Mouse (Mus musculus) splenic B cell, adult 2 months (primary cell): ENCODE measurements around the gene Nlgn1.
"Not testable (repeated sequence)": the region's sequence is repeated elsewhere in the genome, so short reads cannot be mapped to it uniquely, and the experiment has no call there.

Experiments used
- DNase-seq: peaks from one replicate; pipeline ENCODE4 v3.0.0-alpha.2; 2011; ENCODE audit warnings: low read depth, low spot score
- H3K27me3 ChIP-seq: 2 replicates; pipeline ENCODE4 v1.6.1; 2012; ENCODE audit warnings: mild to moderate bottlenecking, low read length, moderate library complexity, mixed read lengths; ENCODE audit not compliant: control insufficient read depth, poor library complexity, insufficient read depth, severe bottlenecking
- H3K36me3 ChIP-seq: 2 replicates; pipeline ENCODE4 v1.6.1; 2012; ENCODE audit warnings: mild to moderate bottlenecking, low read length, moderate library complexity, mixed read lengths; ENCODE audit not compliant: control insufficient read depth, poor library complexity, insufficient read depth, severe bottlenecking

Gene Nlgn1

GRCm38 (mm10) chr3:25629198-25629597 lies 703.1 kb downstream of the Nlgn1 start:
- H3K27me3 ChIP-seq = no peaks in the 10 kb centered on the region
- no peak for DNase-seq

GRCm38 (mm10) chr3:25606597-25606996 lies 725.7 kb downstream of the Nlgn1 start:
- no peak for DNase-seq
- no peaks in the 10 kb centered on the region for H3K27me3 ChIP-seq
- H3K36me3 ChIP-seq = no peaks in the 10 kb centered on the region

More at GRCm38 (mm10) chr3:25629198-25629597, 703.1 kb downstream of the Nlgn1 start:
- H3K36me3 ChIP-seq = no peaks in the 10 kb centered on the region

- Histone ChIP-seq H3K36me3 (no peaks in the 10 kb centered on the region), H3K27me3 (no peaks in the 10 kb centered on the region)
- DNase-seq = no peak
Measured at GRCm38 (mm10) chr3:25597513-25597912, 734.7 kb downstream of the Nlgn1 start.

GRCm38 (mm10) chr3:25575526-25575925 lies 756.7 kb downstream of the Nlgn1 start:
- no peak for DNase-seq
- no peaks in the 10 kb centered on the region for H3K36me3 ChIP-seq
- no peaks in the 10 kb centered on the region for H3K27me3 ChIP-seq

- H3K36me3 ChIP-seq = no peaks in the 10 kb centered on the region
- no peak for DNase-seq
- H3K27me3 ChIP-seq = no peaks in the 10 kb centered on the region
Measured at GRCm38 (mm10) chr3:25574840-25575239, 757.4 kb downstream of the Nlgn1 start.

- H3K36me3 ChIP-seq, DNase-seq, H3K27me3 ChIP-seq: not testable (repeated sequence)
Measured at GRCm38 (mm10) chr3:25558513-25558912, 773.7 kb downstream of the Nlgn1 start.

- DNase-seq, H3K27me3 ChIP-seq, H3K36me3 ChIP-seq: not testable (repeated sequence)
Measured at GRCm38 (mm10) chr3:25549097-25549496, 783.2 kb downstream of the Nlgn1 start.

- not testable (repeated sequence) for H3K27me3 ChIP-seq, DNase-seq, H3K36me3 ChIP-seq
Measured at GRCm38 (mm10) chr3:25524236-25524635, 808.0 kb downstream of the Nlgn1 start.

- no peaks in the 10 kb centered on the region for H3K36me3 ChIP-seq
- no peaks in the 10 kb centered on the region for H3K27me3 ChIP-seq
- no peak for DNase-seq
Measured at GRCm38 (mm10) chr3:25463051-25463450, 869.2 kb downstream of the Nlgn1 start.

GRCm38 (mm10) chr3:25456250-25456860 lies 875.9 kb downstream of the Nlgn1 start:
- H3K27me3 ChIP-seq = no peaks in the 10 kb centered on the region
- no peaks in the 10 kb centered on the region for H3K36me3 ChIP-seq
- no peak for DNase-seq

GRCm38 (mm10) chr3:25452314-25452713 lies 879.9 kb downstream of the Nlgn1 start:
- H3K36me3 ChIP-seq = no peaks in the 10 kb centered on the region
- no peak for DNase-seq
- H3K27me3 ChIP-seq = no peaks in the 10 kb centered on the region

GRCm38 (mm10) chr3:25450471-25450870 lies 881.8 kb downstream of the Nlgn1 start:
- Histone ChIP-seq H3K27me3 (no peaks in the 10 kb centered on the region), H3K36me3 (no peaks in the 10 kb centered on the region)
- DNase-seq = no peak

GRCm38 (mm10) chr3:25449356-25449755 lies 882.9 kb downstream of the Nlgn1 start:
- Histone ChIP-seq H3K36me3 (no peaks in the 10 kb centered on the region), H3K27me3 (no peaks in the 10 kb centered on the region)
- DNase-seq = no peak

GRCm38 (mm10) chr3:25447181-25447580 lies 885.1 kb downstream of the Nlgn1 start:
- Histone ChIP-seq H3K36me3 (no peaks in the 10 kb centered on the region), H3K27me3 (no peaks in the 10 kb centered on the region)
- no peak for DNase-seq

GRCm38 (mm10) chr3:25443657-25444056 lies 888.6 kb downstream of the Nlgn1 start:
- no peaks in the 10 kb centered on the region for H3K27me3 ChIP-seq
- no peak for DNase-seq
- no peaks in the 10 kb centered on the region for H3K36me3 ChIP-seq

- no peaks in the 10 kb centered on the region for H3K27me3 ChIP-seq
- H3K36me3 ChIP-seq = no peaks in the 10 kb centered on the region
- no peak for DNase-seq
Measured at GRCm38 (mm10) chr3:25442617-25443016, 889.6 kb downstream of the Nlgn1 start.
